Mouse (Mus musculus): Measurements from ENCODE around the gene Btd.

The Btd gene

GRCm38 (mm10) chr14:31664903-31665565 lies 24.2 kb downstream of the Btd start:
- DNase-seq (ENCODE audit: low read depth) = no peak

GRCm38 (mm10) chr14:31665566-31665940 lies 24.7 kb downstream of the Btd start:
- no peak for DNase-seq (ENCODE audit: low read depth)

- no peak for DNase-seq (ENCODE audit: low read depth)
Observed at GRCm38 (mm10) chr14:31666931-31667705, 26.3 kb downstream of the Btd start.

- DNase-seq (ENCODE audit: low read depth) = no peak
Observed at GRCm38 (mm10) chr14:31667741-31668140, 26.9 kb downstream of the Btd start.

- no peak for DNase-seq (ENCODE audit: low read depth)
Observed at GRCm38 (mm10) chr14:31668326-31668725, 27.5 kb downstream of the Btd start.

GRCm38 (mm10) chr14:31669161-31669611 lies 28.4 kb downstream of the Btd start:
- no peak for DNase-seq (ENCODE audit: low read depth)

- peak; percentile 56 for DNase-seq (ENCODE audit: low read depth)
Observed at GRCm38 (mm10) chr14:31669642-31670490, 29.0 kb downstream of the Btd start.

- no peak for DNase-seq (ENCODE audit: low read depth)
Observed at GRCm38 (mm10) chr14:31671635-31672320, 30.9 kb downstream of the Btd start.

GRCm38 (mm10) chr14:31680656-31681055 lies 39.8 kb downstream of the Btd start:
- DNase-seq (ENCODE audit: low read depth) = no peak

GRCm38 (mm10) chr14:31681291-31681690 lies 40.5 kb downstream of the Btd start:
- DNase-seq (ENCODE audit: low read depth) = no peak

GRCm38 (mm10) chr14:31681931-31682555 lies 41.2 kb downstream of the Btd start:
- DNase-seq (ENCODE audit: low read depth) = no peak

- DNase-seq (ENCODE audit: low read depth) = no peak
Observed at GRCm38 (mm10) chr14:31683610-31684009, 42.8 kb downstream of the Btd start.

- no peak for DNase-seq (ENCODE audit: low read depth)
Observed at GRCm38 (mm10) chr14:31684343-31685040, 43.7 kb downstream of the Btd start.

- DNase-seq (ENCODE audit: low read depth) = peak; percentile 56
Observed at GRCm38 (mm10) chr14:31685680-31686079, 44.9 kb downstream of the Btd start.

GRCm38 (mm10) chr14:31686231-31686630 lies 45.4 kb downstream of the Btd start:
- DNase-seq (ENCODE audit: low read depth) = no peak

GRCm38 (mm10) chr14:31692536-31692935 lies 51.7 kb downstream of the Btd start:
- no peak for DNase-seq (ENCODE audit: low read depth)

GRCm38 (mm10) chr14:31696206-31696984 lies 55.6 kb downstream of the Btd start:
- no peak for DNase-seq (ENCODE audit: low read depth)

- no peak for DNase-seq (ENCODE audit: low read depth)
Observed at GRCm38 (mm10) chr14:31696985-31697303, 56.1 kb downstream of the Btd start.

- DNase-seq (ENCODE audit: low read depth) = no peak
Observed at GRCm38 (mm10) chr14:31697346-31697745, 56.5 kb downstream of the Btd start.

- no peak for DNase-seq (ENCODE audit: low read depth)
Observed at GRCm38 (mm10) chr14:31697755-31698154, 56.9 kb downstream of the Btd start.
